Mouse (Mus musculus): ENCODE results near the gene Cav3. TPM values are rescaled to one million over a fixed set of nuclear protein-coding genes. Genes with fewer than 3 reads are reported as not detected.

Gene Cav3
- polyA plus RNA-seq, 1 experiment from 2014 or later, result 0.29 TPM

- ATAC-seq (ENCODE audit: low read depth), result no peak
- no peak overlapping the region for H3K27ac ChIP-seq (ENCODE audit: low read depth, low read length)
- H3K4me2 ChIP-seq (ENCODE audit: low read depth, low read length), result no peak overlapping the region
- no peak overlapping the region for H3K4me3 ChIP-seq (ENCODE audit: low read depth, low read length)
- no peaks in the 10 kb centered on the region for H3K4me1 ChIP-seq (ENCODE audit: control insufficient read depth, insufficient read depth, low read length)
- H3K36me3 ChIP-seq (ENCODE audit: control insufficient read depth, insufficient read depth, low read length), result no peaks in the 10 kb centered on the region
- H3K9me3 ChIP-seq (ENCODE audit: control insufficient read depth, low read length), result no peaks in the 10 kb centered on the region
- H3K27me3 ChIP-seq (ENCODE audit: control insufficient read depth, insufficient read depth, low read length), result no peaks in the 10 kb centered on the region
- WGBS, result 85% methylated on average over 2 of the region's 2 CpGs
- no peak overlapping the region for H3K9ac ChIP-seq (replicated peaks; ENCODE audit: low read depth, low read length)
These were observed 41.9 kb downstream of the Cav3 start for GRCm38 (mm10) chr6:112501156-112501555.

DNA sequence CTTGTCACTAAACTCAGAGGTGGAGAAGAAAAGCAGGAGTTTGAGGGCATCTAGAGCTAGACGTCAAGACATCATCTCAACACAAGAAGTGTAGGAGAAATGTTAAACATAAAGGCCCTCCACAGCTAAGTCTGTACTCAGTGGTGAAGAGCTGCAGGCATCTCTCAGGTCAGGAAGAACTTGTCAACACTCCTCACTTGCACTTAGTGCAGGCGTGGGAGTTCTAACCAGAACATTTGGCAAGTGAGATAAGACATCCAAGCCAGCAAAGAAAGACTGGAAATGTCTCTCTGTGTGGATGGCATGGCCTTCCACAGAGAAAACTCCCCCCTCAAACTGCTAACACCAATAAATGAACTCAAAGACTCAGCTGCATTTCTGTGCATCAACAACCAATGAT, 48.3 kb downstream of the Cav3 start:
- Histone ChIP-seq H3K36me3 (ENCODE audit: control insufficient read depth, insufficient read depth, low read length) (no peaks in the 10 kb centered on the region), H3K4me2 (ENCODE audit: low read depth, low read length) (no peak overlapping the region), H3K27me3 (ENCODE audit: control insufficient read depth, insufficient read depth, low read length) (no peaks in the 10 kb centered on the region), H3K27ac (ENCODE audit: low read depth, low read length) (no peak overlapping the region), H3K4me1 (ENCODE audit: control insufficient read depth, insufficient read depth, low read length) (no peaks in the 10 kb centered on the region), H3K4me3 (ENCODE audit: low read depth, low read length) (no peak overlapping the region), H3K9me3 (ENCODE audit: control insufficient read depth, low read length) (no peaks in the 10 kb centered on the region), H3K9ac (replicated peaks; ENCODE audit: low read depth, low read length) (no peak overlapping the region)
- WGBS, result 86% methylated on average over 2 of the region's 2 CpGs
- no peak for ATAC-seq (ENCODE audit: low read depth)

- Histone ChIP-seq H3K4me2 (ENCODE audit: low read depth, low read length) (no peak overlapping the region), H3K36me3 (ENCODE audit: control insufficient read depth, insufficient read depth, low read length) (no peaks in the 10 kb centered on the region), H3K4me1 (ENCODE audit: control insufficient read depth, insufficient read depth, low read length) (no peaks in the 10 kb centered on the region), H3K27ac (ENCODE audit: low read depth, low read length) (no peak overlapping the region), H3K9ac (replicated peaks; ENCODE audit: low read depth, low read length) (no peak overlapping the region), H3K4me3 (ENCODE audit: low read depth, low read length) (no peak overlapping the region), H3K27me3 (ENCODE audit: control insufficient read depth, insufficient read depth, low read length) (no peaks in the 10 kb centered on the region), H3K9me3 (ENCODE audit: control insufficient read depth, low read length) (no peaks in the 10 kb centered on the region)
- ATAC-seq (ENCODE audit: low read depth), result no peak
- 49% methylated on average over 2 of the region's 2 CpGs for WGBS
These were observed 50.4 kb downstream of the Cav3 start for GRCm38 (mm10) chr6:112509590-112510131.

GRCm38 (mm10) chr6:112510346-112510745, 51.0 kb downstream of the Cav3 start:
- peak; percentile 60; the same call in 1 of the 2 replicates for ATAC-seq (ENCODE audit: low read depth)
- no peak overlapping the region for H3K4me2 ChIP-seq (ENCODE audit: low read depth, low read length)
- H3K9ac ChIP-seq (replicated peaks; ENCODE audit: low read depth, low read length), result no peak overlapping the region
- H3K4me3 ChIP-seq (ENCODE audit: low read depth, low read length), result no peak overlapping the region
- no peak overlapping the region for H3K27ac ChIP-seq (ENCODE audit: low read depth, low read length)
- H3K4me1 ChIP-seq (ENCODE audit: control insufficient read depth, insufficient read depth, low read length), result no peaks in the 10 kb centered on the region
- H3K27me3 ChIP-seq (ENCODE audit: control insufficient read depth, insufficient read depth, low read length), result no peaks in the 10 kb centered on the region
- 12% methylated on average over 4 of the region's 4 CpGs for WGBS
- H3K36me3 ChIP-seq (ENCODE audit: control insufficient read depth, insufficient read depth, low read length), result no peaks in the 10 kb centered on the region
- H3K9me3 ChIP-seq (ENCODE audit: control insufficient read depth, low read length), result no peaks in the 10 kb centered on the region

DNA sequence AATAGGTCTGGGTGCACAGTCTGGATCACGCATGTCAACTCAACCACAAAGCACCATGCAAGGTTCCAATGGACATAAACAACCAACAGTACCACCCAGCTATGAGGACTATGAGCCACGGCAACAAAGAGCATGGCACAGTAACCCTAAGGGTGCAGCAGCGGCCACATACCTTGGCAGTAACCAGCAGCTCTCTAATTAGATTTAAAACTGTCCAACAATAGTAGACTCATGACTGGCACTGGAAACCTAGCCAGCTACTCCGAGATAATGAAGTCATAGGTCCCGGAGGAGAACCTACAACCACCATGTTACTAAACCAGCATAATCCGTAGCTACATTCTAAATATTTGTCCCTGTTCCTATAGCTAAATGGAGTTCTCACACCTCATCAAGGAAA, 55.3 kb downstream of the Cav3 start:
- Histone ChIP-seq H3K4me1 (ENCODE audit: control insufficient read depth, insufficient read depth, low read length) (no peaks in the 10 kb centered on the region), H3K36me3 (ENCODE audit: control insufficient read depth, insufficient read depth, low read length) (no peaks in the 10 kb centered on the region), H3K27me3 (ENCODE audit: control insufficient read depth, insufficient read depth, low read length) (0 out of 2 replicates have a peak, but pooled peaks cover 5% of the 10 kb centered on the region), H3K9ac (replicated peaks; ENCODE audit: low read depth, low read length) (no peak overlapping the region), H3K4me2 (ENCODE audit: low read depth, low read length) (no peak overlapping the region), H3K27ac (ENCODE audit: low read depth, low read length) (no peak overlapping the region), H3K9me3 (ENCODE audit: control insufficient read depth, low read length) (no peaks in the 10 kb centered on the region), H3K4me3 (ENCODE audit: low read depth, low read length) (no peak overlapping the region)
- ATAC-seq (ENCODE audit: low read depth), result no peak
- WGBS, result 94% methylated on average over 6 of the region's 6 CpGs

DNA sequence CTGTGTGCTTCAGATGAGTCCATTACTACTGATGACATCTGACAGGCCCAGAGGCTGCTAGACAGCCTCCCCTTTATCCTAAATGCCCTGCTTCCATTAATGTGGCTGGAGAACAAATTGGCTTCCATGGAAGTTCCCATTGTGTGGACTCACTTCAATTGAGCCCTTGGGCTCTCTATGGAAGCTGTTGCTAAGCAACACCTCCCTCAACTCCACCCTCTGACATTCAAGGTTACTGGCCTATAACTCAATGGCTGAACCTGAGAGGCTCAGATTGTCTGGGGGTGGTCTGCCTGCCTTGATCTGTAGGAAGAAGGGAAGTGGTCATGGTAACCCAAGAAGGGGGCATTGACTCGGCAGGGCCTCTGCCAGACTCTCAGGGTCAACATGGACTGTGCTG, 57.2 kb downstream of the Cav3 start:
- Histone ChIP-seq H3K27ac (ENCODE audit: low read depth, low read length) (no peak overlapping the region), H3K36me3 (ENCODE audit: control insufficient read depth, insufficient read depth, low read length) (no peaks in the 10 kb centered on the region), H3K9me3 (ENCODE audit: control insufficient read depth, low read length) (no peaks in the 10 kb centered on the region), H3K4me1 (ENCODE audit: control insufficient read depth, insufficient read depth, low read length) (no peaks in the 10 kb centered on the region), H3K4me2 (ENCODE audit: low read depth, low read length) (no peak overlapping the region), H3K9ac (replicated peaks; ENCODE audit: low read depth, low read length) (no peak overlapping the region), H3K27me3 (ENCODE audit: control insufficient read depth, insufficient read depth, low read length) (0 out of 2 replicates have a peak, but pooled peaks cover 5% of the 10 kb centered on the region), H3K4me3 (ENCODE audit: low read depth, low read length) (no peak overlapping the region)
- 9% methylated on average over 1 of the region's 1 CpGs for WGBS
- ATAC-seq (ENCODE audit: low read depth), result peak; percentile 65; the same call in 1 of the 2 replicates

DNA sequence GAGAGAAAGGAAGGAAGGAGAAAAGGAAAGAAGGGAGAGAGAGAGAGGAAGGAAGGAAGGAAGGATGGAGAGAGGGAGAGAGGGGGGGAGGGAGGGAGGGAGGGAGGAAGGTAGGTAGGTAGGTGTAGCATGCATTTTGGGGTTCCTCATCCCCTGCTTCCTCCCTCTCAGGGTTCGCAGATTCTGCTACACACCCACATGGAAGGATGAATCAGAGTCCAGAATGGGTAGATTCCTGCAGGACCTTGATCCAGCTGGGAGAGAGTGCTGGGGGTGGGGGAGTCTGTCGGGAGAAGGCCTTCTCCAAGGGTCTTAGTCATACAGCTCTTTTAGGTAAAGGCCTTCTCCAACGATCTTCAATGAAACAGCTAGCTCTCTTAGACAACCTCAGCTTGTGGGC, 58.3 kb downstream of the Cav3 start:
- Histone ChIP-seq H3K4me1 (ENCODE audit: control insufficient read depth, insufficient read depth, low read length) (no peaks in the 10 kb centered on the region), H3K4me3 (ENCODE audit: low read depth, low read length) (no peak overlapping the region), H3K27me3 (ENCODE audit: control insufficient read depth, insufficient read depth, low read length) (0 out of 2 replicates have a peak, but pooled peaks cover 5% of the 10 kb centered on the region), H3K27ac (ENCODE audit: low read depth, low read length) (no peak overlapping the region), H3K9ac (replicated peaks; ENCODE audit: low read depth, low read length) (no peak overlapping the region), H3K36me3 (ENCODE audit: control insufficient read depth, insufficient read depth, low read length) (no peaks in the 10 kb centered on the region), H3K4me2 (ENCODE audit: low read depth, low read length) (no peak overlapping the region), H3K9me3 (ENCODE audit: control insufficient read depth, low read length) (no peaks in the 10 kb centered on the region)
- 87% methylated on average over 3 of the region's 3 CpGs for WGBS
- no peak for ATAC-seq (ENCODE audit: low read depth)

DNA sequence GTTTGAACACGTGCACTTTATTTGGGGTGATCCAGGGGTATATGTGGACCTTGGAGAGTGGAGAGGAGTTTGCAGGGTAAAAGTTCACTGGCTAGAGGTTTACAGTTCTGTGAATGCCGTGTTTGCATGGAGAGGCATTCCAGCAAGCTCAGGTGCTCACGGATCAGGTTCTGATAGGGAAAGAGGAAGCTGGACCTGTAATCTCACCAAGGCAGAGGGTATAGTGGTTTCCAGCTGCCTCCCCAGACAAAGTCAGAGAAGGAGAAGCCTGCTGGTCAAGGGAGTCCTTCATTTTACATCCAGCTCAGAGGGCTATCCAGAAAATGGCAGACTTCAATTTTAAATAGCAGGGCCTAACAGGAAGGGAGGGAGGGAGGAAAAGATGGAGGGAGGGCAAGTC, 58.7 kb downstream of the Cav3 start:
- Histone ChIP-seq H3K4me2 (ENCODE audit: low read depth, low read length) (no peak overlapping the region), H3K27me3 (ENCODE audit: control insufficient read depth, insufficient read depth, low read length) (0 out of 2 replicates have a peak, but pooled peaks cover 5% of the 10 kb centered on the region), H3K36me3 (ENCODE audit: control insufficient read depth, insufficient read depth, low read length) (no peaks in the 10 kb centered on the region), H3K9ac (replicated peaks; ENCODE audit: low read depth, low read length) (no peak overlapping the region), H3K9me3 (ENCODE audit: control insufficient read depth, low read length) (no peaks in the 10 kb centered on the region), H3K27ac (ENCODE audit: low read depth, low read length) (no peak overlapping the region), H3K4me1 (ENCODE audit: control insufficient read depth, insufficient read depth, low read length) (no peaks in the 10 kb centered on the region), H3K4me3 (ENCODE audit: low read depth, low read length) (no peak overlapping the region)
- WGBS, result 91% methylated on average over 3 of the region's 3 CpGs
- ATAC-seq (ENCODE audit: low read depth), result no peak
